Mouse (Mus musculus) skeletal muscle tissue, adult 2 months (tissue): ENCODE measurements at regions not wholly inside any gene's neighbourhood (a gene's known extent, or its start where the extent isn't known, plus 50 kb on each side); places are given as distances from the start of the nearest gene placed in this dataset.

Experiments
- DNase-seq: peaks from one replicate; pipeline ENCODE4 v3.0.0-alpha.2; 2012; ENCODE audit warnings: low read depth, low spot score

- DNase-seq, result no peak
These were observed 79.3 kb upstream of the Six2 start for GRCm38 (mm10) chr17:85767201-85767862.

- no peak for DNase-seq
These were observed 78.5 kb upstream of the Six2 start for GRCm38 (mm10) chr17:85766556-85766955.

- DNase-seq, result no peak
These were observed 70.6 kb upstream of the Six2 start for GRCm38 (mm10) chr17:85758581-85759098.

- DNase-seq, result no peak
These were observed 69.6 kb upstream of the Six2 start for GRCm38 (mm10) chr17:85757647-85758046.

GRCm38 (mm10) chr17:85755557-85755956 lies 67.5 kb upstream of the Six2 start:
- DNase-seq, result no peak

GRCm38 (mm10) chr17:85748649-85749081 lies 60.6 kb upstream of the Six2 start:
- DNase-seq, result no peak

- DNase-seq, result no peak
These were observed 60.0 kb upstream of the Six2 start for GRCm38 (mm10) chr17:85747976-85748648.
